Mouse (Mus musculus): Measurements from ENCODE around the gene Acss3. TPM values are rescaled to one million over a fixed set of nuclear protein-coding genes. Genes with fewer than 3 reads are reported as not detected.

The Acss3 gene
- polyA plus RNA-seq, 2 experiments: 0.17 to 0.28 TPM

DNA sequence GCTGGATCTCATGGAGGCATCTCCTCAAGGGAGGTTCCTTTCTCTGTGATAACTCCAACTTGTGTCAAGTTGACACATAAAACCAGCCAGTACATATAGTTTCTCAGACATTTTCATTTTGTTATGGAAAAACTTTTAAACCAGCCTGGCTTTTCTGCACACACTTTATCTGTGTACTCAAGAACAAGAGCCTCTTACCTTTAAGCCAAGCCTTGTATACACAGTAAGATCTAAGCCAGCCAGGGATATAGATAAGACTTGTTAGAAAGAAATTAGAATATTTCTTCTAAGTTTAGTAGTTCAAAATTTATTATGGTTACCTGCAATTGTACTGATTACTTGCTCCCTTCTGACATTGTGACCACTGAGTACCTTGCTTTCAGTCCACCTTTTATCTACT is 209.2 kb downstream of the Acss3 start:
- TF ChIP-seq CTCF (IDR thresholded peaks at IDR 0.05; ENCODE audit: low read depth) (no peak), EP300 (IDR thresholded peaks at IDR 0.05; ENCODE audit: low read depth) (no peak)
- H3K4me1 ChIP-seq (replicated peaks; ENCODE audit: control insufficient read depth in 2 of 2, insufficient read depth in 2 of 2, low read length in 1 of 2): no peaks in the 10 kb centered on the region
- H3K27me3 ChIP-seq (ENCODE audit: control insufficient read depth, insufficient read depth, low read length): no peaks in the 10 kb centered on the region
- no peak for ATAC-seq (ENCODE audit: insufficient read depth)
- H3K36me3 ChIP-seq (replicated peaks; ENCODE audit: control insufficient read depth, insufficient read depth, low read depth): no peaks in the 10 kb centered on the region
- no peak overlapping the region for H3K27ac ChIP-seq
- H3K9me3 ChIP-seq (ENCODE audit: control insufficient read depth, low read length): no peaks in the 10 kb centered on the region
- H3K9ac ChIP-seq (replicated peaks): no peak overlapping the region
- H3K4me2 ChIP-seq (ENCODE audit: low read depth): no peak overlapping the region
- H3K4me3 ChIP-seq (ENCODE audit: insufficient read depth in 1 of 2, low read depth in 2 of 2, low read length in 2 of 2): no peak overlapping the region
- DNase-seq (ENCODE audit: low read depth in 3 of 3, low spot score in 3 of 3): no peak

DNA sequence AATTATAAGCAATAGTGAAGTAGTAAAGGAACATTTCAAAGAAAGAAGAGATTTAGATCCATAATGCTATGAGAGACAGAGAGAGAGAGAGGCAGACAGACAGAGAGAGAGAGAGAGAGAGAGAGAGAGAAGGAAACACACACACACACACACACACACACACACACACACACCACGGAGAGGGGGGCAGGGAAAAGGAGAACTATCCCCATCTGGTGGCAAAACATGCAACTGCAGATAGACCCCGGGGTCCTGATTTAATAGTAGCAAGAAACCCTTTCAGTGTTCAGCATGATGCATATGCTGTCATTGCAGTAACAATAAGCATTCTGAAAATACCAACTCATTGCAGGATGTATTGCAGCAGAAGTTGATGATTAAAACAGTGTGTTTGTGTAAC is 210.4 kb downstream of the Acss3 start:
- no peak overlapping the region for H3K4me2 ChIP-seq (ENCODE audit: low read depth)
- no peaks in the 10 kb centered on the region for H3K36me3 ChIP-seq (replicated peaks; ENCODE audit: control insufficient read depth, insufficient read depth, low read depth)
- H3K4me3 ChIP-seq (ENCODE audit: insufficient read depth in 1 of 2, low read depth in 2 of 2, low read length in 2 of 2): no peak overlapping the region
- no peak for ATAC-seq (ENCODE audit: insufficient read depth)
- H3K9me3 ChIP-seq (ENCODE audit: control insufficient read depth, low read length): no peaks in the 10 kb centered on the region
- no peak overlapping the region for H3K27ac ChIP-seq
- no peaks in the 10 kb centered on the region for H3K27me3 ChIP-seq (ENCODE audit: control insufficient read depth, insufficient read depth, low read length)
- TF ChIP-seq CTCF (IDR thresholded peaks at IDR 0.05; ENCODE audit: low read depth) (0 out of 2 replicates have a peak, but pooled peaks have one; percentile 9), EP300 (IDR thresholded peaks at IDR 0.05; ENCODE audit: low read depth) (no peak)
- H3K4me1 ChIP-seq (replicated peaks; ENCODE audit: control insufficient read depth in 2 of 2, insufficient read depth in 2 of 2, low read length in 1 of 2): no peaks in the 10 kb centered on the region
- WGBS (ENCODE audit: insufficient replicate concordance): 21% methylated on average over 2 of the region's 2 CpGs
- no peak for DNase-seq (ENCODE audit: low read depth in 3 of 3, low spot score in 3 of 3)
- no peak overlapping the region for H3K9ac ChIP-seq (replicated peaks)

DNA sequence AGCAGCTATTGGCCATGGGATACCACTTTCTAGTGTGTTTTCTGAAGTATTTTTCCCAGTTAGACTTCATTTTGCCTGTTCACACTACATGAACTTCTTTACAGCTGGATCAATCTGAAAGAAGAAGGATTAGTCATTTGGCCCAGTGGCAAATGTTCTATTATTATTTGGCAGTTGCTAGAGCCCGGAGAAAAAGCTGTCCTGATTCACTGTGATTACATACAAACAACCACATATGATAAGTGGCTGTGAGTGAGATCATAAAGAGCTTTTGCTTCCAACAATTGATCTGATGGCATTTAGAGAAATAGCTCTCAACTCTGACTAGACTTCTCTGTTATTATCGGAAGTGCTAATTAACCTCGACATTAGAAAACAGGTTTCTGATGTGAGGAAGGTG is 213.4 kb downstream of the Acss3 start:
- Histone ChIP-seq H3K4me1 (replicated peaks; ENCODE audit: control insufficient read depth in 2 of 2, insufficient read depth in 2 of 2, low read length in 1 of 2) (no peaks in the 10 kb centered on the region), H3K9ac (replicated peaks) (no peak overlapping the region), H3K4me2 (ENCODE audit: low read depth) (no peak overlapping the region), H3K9me3 (ENCODE audit: control insufficient read depth, low read length) (no peaks in the 10 kb centered on the region), H3K4me3 (ENCODE audit: insufficient read depth in 1 of 2, low read depth in 2 of 2, low read length in 2 of 2) (no peak overlapping the region), H3K27ac (no peak overlapping the region), H3K27me3 (ENCODE audit: control insufficient read depth, insufficient read depth, low read length) (no peaks in the 10 kb centered on the region), H3K36me3 (replicated peaks; ENCODE audit: control insufficient read depth, insufficient read depth, low read depth) (no peaks in the 10 kb centered on the region)
- whole genome bisulfite sequencing (ENCODE audit: insufficient replicate concordance): 49% methylated on average over 3 of the region's 3 CpGs
- DNase-seq (ENCODE audit: low read depth in 3 of 3, low spot score in 3 of 3): no peak
- no peak for TF ChIP-seq CTCF (IDR thresholded peaks at IDR 0.05; ENCODE audit: low read depth)
- no peak for TF ChIP-seq EP300 (IDR thresholded peaks at IDR 0.05; ENCODE audit: low read depth)
- no peak for ATAC-seq (ENCODE audit: insufficient read depth)

DNA sequence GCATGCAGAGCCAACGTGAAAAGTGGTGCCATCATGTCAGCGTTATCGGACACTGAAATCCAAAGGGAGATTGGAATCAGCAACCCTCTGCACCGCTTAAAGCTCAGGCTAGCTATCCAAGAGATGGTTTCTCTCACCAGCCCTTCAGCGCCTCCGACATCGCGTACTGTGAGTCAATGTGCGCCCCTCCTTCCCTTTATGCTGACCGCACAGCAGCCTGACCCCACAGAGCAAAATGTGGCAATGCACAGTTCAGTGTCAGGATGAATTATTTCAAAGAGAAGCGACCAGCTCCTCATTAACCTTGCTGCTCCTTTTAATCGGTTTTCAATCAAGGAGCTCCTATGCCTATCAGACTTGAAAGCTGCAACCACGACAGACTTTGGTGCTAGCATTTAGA is 227.1 kb downstream of the Acss3 start:
- ATAC-seq (ENCODE audit: insufficient read depth) (no peak), DNase-seq (ENCODE audit: low read depth in 3 of 3, low spot score in 3 of 3) (no peak)
- Histone ChIP-seq H3K9me3 (ENCODE audit: control insufficient read depth, low read length) (no peaks in the 10 kb centered on the region), H3K36me3 (replicated peaks; ENCODE audit: control insufficient read depth, insufficient read depth, low read depth) (no peaks in the 10 kb centered on the region), H3K4me3 (ENCODE audit: insufficient read depth in 1 of 2, low read depth in 2 of 2, low read length in 2 of 2) (no peak overlapping the region), H3K9ac (replicated peaks) (no peak overlapping the region), H3K4me1 (replicated peaks; ENCODE audit: control insufficient read depth in 2 of 2, insufficient read depth in 2 of 2, low read length in 1 of 2) (no peaks in the 10 kb centered on the region), H3K4me2 (ENCODE audit: low read depth) (no peak overlapping the region), H3K27me3 (ENCODE audit: control insufficient read depth, insufficient read depth, low read length) (no peaks in the 10 kb centered on the region), H3K27ac (no peak overlapping the region)
- no peak for TF ChIP-seq EP300 (IDR thresholded peaks at IDR 0.05; ENCODE audit: low read depth)
- TF ChIP-seq CTCF (IDR thresholded peaks at IDR 0.05; ENCODE audit: low read depth): no peak
- 55% methylated on average over 13 of the region's 13 CpGs for WGBS (ENCODE audit: insufficient replicate concordance)

Other genes starting within 250 kb of the Acss3 start
- 0.30 and 0.39 TPM in 2 replicates for gene Lin7a, start 148.0 kb upstream of the Acss3 start, polyA plus RNA-seq (2012; rRNA removed)
- gene Lin7a, start 148.0 kb upstream of the Acss3 start, polyA plus RNA-seq (2014; fragmentation: Nextera tagmentation; extraction: Ambion mirVana): 0.78 and 0.88 TPM in 2 replicates